Mouse (Mus musculus): Measurements from ENCODE around the gene Tgif1.

DNA sequence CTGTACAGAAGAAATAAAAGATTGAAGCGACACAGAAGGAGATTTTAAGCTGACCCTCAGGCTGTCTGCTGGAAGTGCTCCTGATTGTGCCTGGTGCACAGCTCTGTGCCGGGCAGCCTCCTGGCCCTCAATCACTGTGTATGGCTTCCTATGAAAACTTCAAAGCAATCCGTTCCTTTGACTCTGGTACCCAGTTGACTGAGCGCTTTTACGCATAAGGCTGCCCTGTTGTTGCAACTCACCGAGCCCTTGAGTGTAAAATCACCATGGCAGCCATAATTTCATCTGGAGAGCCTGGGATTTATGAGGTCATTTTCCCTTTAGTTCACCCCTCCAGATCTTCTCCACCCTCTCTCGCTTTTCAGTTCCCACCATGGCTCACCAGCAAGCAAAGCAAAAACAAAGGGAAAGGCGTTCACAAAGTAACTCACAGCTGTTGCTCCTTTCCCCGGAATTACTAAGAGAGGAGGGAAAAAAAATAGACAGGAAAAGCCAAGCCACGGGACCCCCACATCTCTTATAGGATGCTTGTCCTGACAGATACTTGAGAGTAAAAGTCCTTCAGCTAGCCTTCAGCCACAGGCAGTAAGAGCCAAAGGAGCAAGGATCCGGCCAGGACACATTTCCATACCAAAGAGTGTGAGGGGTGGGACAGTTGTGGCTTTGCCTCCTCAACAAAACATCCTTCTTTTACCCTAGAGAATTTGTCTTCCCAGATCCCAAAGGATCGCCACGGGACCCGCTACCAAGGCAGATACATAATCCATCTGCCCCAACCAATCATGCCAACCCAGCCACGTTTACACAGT, 39.1 kb upstream of the Tgif1 start:
- TF ChIP-seq CTCF (IDR thresholded peaks at IDR 0.05; ENCODE audit: low read depth) (no peak), EP300 (optimal IDR thresholded peaks at IDR 0.05) (no peak)

Measured in stomach, postnatal 0 days (tissue).